Mouse (Mus musculus): ENCODE measurements around the gene AA467197. TPM values are rescaled to one million over a fixed set of nuclear protein-coding genes. Genes with fewer than 3 reads are reported as not detected.

AA467197 gene
- 6.0 and 6.8 TPM in 2 replicates for polyA plus RNA-seq (2015; fragmentation: Nextera tagmentation; extraction: Ambion mirVana)

DNA sequence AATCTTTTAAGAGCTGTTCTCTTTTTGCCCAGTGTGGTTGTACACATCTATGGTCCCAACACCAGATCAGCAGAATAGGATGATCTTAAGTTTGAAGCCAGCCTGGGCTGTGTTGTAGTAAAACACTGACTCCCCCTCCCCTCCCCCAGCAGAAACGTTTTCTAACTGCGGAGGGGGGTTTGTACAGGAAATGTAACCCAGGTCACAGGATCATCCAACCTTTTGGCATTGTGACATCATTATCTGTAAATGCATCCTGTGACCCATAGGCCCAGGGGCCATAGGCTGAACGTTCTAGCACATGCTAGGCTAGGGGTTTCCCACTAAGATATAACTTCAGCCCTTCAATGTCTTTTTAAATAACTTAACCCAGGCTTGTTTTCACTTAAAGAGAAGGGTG, at the start of gene AA467197:
Gene AA467197, plus strand, starts transcription at position 301 of the 400 bp plus-strand sequence.
- no peak for ATAC-seq
- Histone ChIP-seq H3K4me2 (ENCODE audit: low read depth, low read length) (peak within 1 kb of the TSS; percentile 62), H3K9me3 (ENCODE audit: low read length) (no peaks in the 10 kb centered on the region), H3K36me3 (replicated peaks; ENCODE audit: insufficient read depth, low read length) (peaks cover 9% of the 10 kb centered on the region; the same call in 1 of the 2 replicates), H3K27me3 (ENCODE audit: insufficient read depth, low read length) (peaks cover 13% of the 10 kb centered on the region; the same call in 1 of the 2 replicates), H3K27ac (ENCODE audit: low read depth) (no peak within 1 kb of the TSS), H3K4me3 (ENCODE audit: low read depth, low read length) (peak within 1 kb of the TSS; percentile 42), H3K4me1 (ENCODE audit: insufficient read depth) (peaks cover 1% of the 10 kb centered on the region), H3K9ac (replicated peaks) (no peak within 1 kb of the TSS)
- TF ChIP-seq EP300 (IDR thresholded peaks at IDR 0.05; ENCODE audit: low read depth): no peak
- TF ChIP-seq CTCF (IDR thresholded peaks at IDR 0.05; ENCODE audit: low read depth): no peak
- WGBS (ENCODE audit: insufficient replicate concordance): 53% methylated on average over 3 of the region's 3 CpGs
- DNase-seq: no peak

DNA sequence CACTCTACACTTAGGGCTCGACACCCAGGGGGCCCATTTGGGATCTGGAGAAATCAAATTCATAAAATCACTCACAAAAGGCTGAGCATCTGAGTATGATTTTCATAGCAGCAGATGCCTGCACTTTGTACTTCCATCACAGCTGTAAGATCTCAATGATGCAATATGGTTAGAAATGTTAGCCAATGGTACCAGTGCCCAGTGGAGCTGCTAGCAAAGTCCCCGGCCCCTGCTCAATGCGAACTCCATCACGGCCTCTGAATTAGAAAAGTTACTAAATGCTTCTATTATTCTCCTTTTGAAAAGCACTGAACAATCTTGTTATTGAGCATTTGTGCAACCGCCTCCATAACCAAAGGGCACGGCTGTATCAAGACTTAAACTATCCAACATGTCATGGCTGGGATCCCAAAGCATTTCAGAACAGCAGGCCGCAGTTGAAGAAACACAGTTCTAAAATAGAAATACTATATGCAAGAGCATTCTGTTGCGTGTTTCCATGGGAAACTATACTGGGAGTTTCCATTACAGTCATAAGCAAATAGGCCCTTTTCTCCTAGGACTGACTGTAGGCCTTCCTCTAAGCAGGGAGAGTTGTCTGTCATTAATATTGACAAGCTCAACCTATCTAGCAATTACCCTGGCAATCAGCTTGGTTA, 48.8 kb upstream of the AA467197 start:
- no peak for DNase-seq
- no peaks in the 10 kb centered on the region for H3K9me3 ChIP-seq (ENCODE audit: low read length)
- H3K27ac ChIP-seq (ENCODE audit: low read depth): no peak overlapping the region
- WGBS (ENCODE audit: insufficient replicate concordance): 85% methylated on average over 8 of the region's 8 CpGs
- H3K4me1 ChIP-seq (ENCODE audit: insufficient read depth): no peaks in the 10 kb centered on the region
- no peaks in the 10 kb centered on the region for H3K27me3 ChIP-seq (ENCODE audit: insufficient read depth, low read length)
- no peak for ATAC-seq
- H3K4me2 ChIP-seq (ENCODE audit: low read depth, low read length): no peak overlapping the region
- no peak for TF ChIP-seq EP300 (IDR thresholded peaks at IDR 0.05; ENCODE audit: low read depth)
- no peak for TF ChIP-seq CTCF (IDR thresholded peaks at IDR 0.05; ENCODE audit: low read depth)
- no peaks in the 10 kb centered on the region for H3K36me3 ChIP-seq (replicated peaks; ENCODE audit: insufficient read depth, low read length)
- no peak overlapping the region for H3K9ac ChIP-seq (replicated peaks)
- no peak overlapping the region for H3K4me3 ChIP-seq (ENCODE audit: low read depth, low read length)

DNA sequence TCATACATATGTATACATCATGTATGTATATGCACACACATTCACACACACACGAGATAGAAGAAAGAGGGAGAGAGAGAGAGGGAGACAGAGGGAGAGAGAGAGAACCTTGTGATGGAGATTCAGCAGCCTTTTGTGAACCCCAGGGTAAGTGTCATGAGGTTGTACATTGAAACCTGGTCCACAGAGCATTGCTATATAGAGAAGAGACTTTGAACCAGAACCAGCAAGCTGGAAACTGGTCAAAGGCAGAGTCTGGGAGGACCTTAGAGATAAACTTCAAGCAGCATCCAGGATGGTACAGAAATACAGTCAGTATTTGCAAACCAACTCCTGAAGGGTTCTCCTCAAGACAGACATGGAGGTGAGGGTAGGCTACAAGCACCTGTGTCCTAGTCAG, 46.4 kb upstream of the AA467197 start:
- H3K4me2 ChIP-seq (ENCODE audit: low read depth, low read length): no peak overlapping the region
- H3K9me3 ChIP-seq (ENCODE audit: low read length): no peaks in the 10 kb centered on the region
- no peaks in the 10 kb centered on the region for H3K36me3 ChIP-seq (replicated peaks; ENCODE audit: insufficient read depth, low read length)
- no peak overlapping the region for H3K4me3 ChIP-seq (ENCODE audit: low read depth, low read length)
- WGBS (ENCODE audit: insufficient replicate concordance): 76% methylated on average over 1 of the region's 1 CpGs
- H3K9ac ChIP-seq (replicated peaks): no peak overlapping the region
- H3K27ac ChIP-seq (ENCODE audit: low read depth): no peak overlapping the region
- no peaks in the 10 kb centered on the region for H3K27me3 ChIP-seq (ENCODE audit: insufficient read depth, low read length)
- TF ChIP-seq EP300 (IDR thresholded peaks at IDR 0.05; ENCODE audit: low read depth) (no peak), CTCF (IDR thresholded peaks at IDR 0.05; ENCODE audit: low read depth) (no peak)
- no peak for ATAC-seq
- no peaks in the 10 kb centered on the region for H3K4me1 ChIP-seq (ENCODE audit: insufficient read depth)
- DNase-seq: no peak

DNA sequence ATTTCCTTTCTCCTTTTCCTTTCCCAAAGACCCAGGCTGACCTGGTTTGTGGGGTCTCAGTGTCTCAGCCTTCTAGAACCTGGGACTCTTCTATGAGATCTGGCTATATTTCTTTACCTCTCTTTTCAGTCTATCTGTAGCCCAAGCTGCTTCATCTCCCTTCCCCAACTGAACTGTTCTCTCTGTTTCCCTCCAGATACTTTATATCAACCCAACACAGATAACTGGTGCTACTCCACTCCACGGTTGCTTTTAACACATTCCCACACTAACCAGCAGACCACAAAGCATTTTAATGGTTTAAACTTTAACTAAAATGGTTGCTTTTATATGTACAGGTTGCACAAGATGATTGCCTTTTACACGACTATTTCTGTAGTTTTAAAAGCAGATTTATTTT, 45.6 kb upstream of the AA467197 start:
- TF ChIP-seq EP300 (IDR thresholded peaks at IDR 0.05; ENCODE audit: low read depth) (peak; percentile 65; the same call in 1 of the 2 replicates), CTCF (IDR thresholded peaks at IDR 0.05; ENCODE audit: low read depth) (no peak)

DNA sequence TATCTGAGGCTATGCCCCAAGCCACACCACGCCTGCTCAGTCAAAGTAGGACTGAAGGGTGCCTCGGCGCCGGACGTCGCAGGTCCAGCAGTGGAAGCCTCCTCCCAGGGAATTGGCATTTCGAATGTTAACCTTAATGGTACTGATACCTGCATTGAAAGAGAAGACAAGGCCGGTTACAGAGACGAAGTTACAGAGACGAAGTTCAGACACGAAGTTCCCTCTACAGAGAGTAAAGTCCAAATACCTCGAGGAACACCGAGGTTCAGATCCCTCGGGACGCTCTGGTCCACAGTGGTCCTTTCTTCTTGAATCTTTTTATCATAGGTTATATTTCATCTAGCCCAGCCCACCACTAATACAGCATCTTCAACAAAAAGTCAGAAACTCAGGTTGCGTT, 41.3 kb upstream of the AA467197 start:
- no peak overlapping the region for H3K9ac ChIP-seq (replicated peaks)
- no peaks in the 10 kb centered on the region for H3K36me3 ChIP-seq (replicated peaks; ENCODE audit: insufficient read depth, low read length)
- no peak overlapping the region for H3K4me2 ChIP-seq (ENCODE audit: low read depth, low read length)
- H3K9me3 ChIP-seq (ENCODE audit: low read length): no peaks in the 10 kb centered on the region
- no peak for DNase-seq
- H3K4me3 ChIP-seq (ENCODE audit: low read depth, low read length): no peak overlapping the region
- H3K27ac ChIP-seq (ENCODE audit: low read depth): no peak overlapping the region
- H3K27me3 ChIP-seq (ENCODE audit: insufficient read depth, low read length): no peaks in the 10 kb centered on the region
- TF ChIP-seq EP300 (IDR thresholded peaks at IDR 0.05; ENCODE audit: low read depth): no peak
- TF ChIP-seq CTCF (IDR thresholded peaks at IDR 0.05; ENCODE audit: low read depth): no peak
- no peak for ATAC-seq
- H3K4me1 ChIP-seq (ENCODE audit: insufficient read depth): no peaks in the 10 kb centered on the region
- 87% methylated on average over 16 of the region's 16 CpGs for WGBS (ENCODE audit: insufficient replicate concordance)

More for the DNA sequence above, 45.6 kb upstream of the AA467197 start:
- no peak overlapping the region for H3K4me3 ChIP-seq (ENCODE audit: low read depth, low read length)
- no peaks in the 10 kb centered on the region for H3K4me1 ChIP-seq (ENCODE audit: insufficient read depth)
- no peak overlapping the region for H3K27ac ChIP-seq (ENCODE audit: low read depth)
- H3K9me3 ChIP-seq (ENCODE audit: low read length): no peaks in the 10 kb centered on the region
- DNase-seq (no peak), ATAC-seq (no peak)
- no peaks in the 10 kb centered on the region for H3K27me3 ChIP-seq (ENCODE audit: insufficient read depth, low read length)
- WGBS (ENCODE audit: insufficient replicate concordance): 37% methylated on average over 2 of the region's 2 CpGs
- H3K9ac ChIP-seq (replicated peaks): no peak overlapping the region
- no peaks in the 10 kb centered on the region for H3K36me3 ChIP-seq (replicated peaks; ENCODE audit: insufficient read depth, low read length)
- no peak overlapping the region for H3K4me2 ChIP-seq (ENCODE audit: low read depth, low read length)

DNA sequence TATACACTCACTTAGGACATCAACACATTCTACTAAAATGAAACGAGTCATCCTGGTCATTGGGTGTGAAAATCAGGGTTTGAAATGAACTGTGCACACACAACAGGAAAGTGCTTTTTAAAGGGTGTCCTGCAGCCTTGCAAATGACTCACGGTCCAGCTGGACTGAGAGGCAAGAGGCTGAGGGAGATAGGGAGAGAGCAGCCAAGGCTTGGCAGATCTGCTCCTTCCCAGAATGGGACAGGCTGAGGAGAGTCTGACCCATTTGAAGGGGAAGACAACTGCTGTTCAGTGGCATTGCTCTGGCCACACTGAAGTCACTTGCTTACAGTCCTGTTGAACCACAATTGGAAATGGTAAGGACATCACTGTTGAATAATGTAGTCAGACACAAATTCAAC, 37.0 kb upstream of the AA467197 start:
- Histone ChIP-seq H3K4me2 (ENCODE audit: low read depth, low read length) (no peak overlapping the region), H3K27ac (ENCODE audit: low read depth) (no peak overlapping the region), H3K36me3 (replicated peaks; ENCODE audit: insufficient read depth, low read length) (no peaks in the 10 kb centered on the region), H3K4me1 (ENCODE audit: insufficient read depth) (no peaks in the 10 kb centered on the region), H3K9ac (replicated peaks) (no peak overlapping the region), H3K9me3 (ENCODE audit: low read length) (no peaks in the 10 kb centered on the region), H3K4me3 (ENCODE audit: low read depth, low read length) (no peak overlapping the region), H3K27me3 (ENCODE audit: insufficient read depth, low read length) (no peaks in the 10 kb centered on the region)
- 70% methylated on average over 2 of the region's 2 CpGs for WGBS (ENCODE audit: insufficient replicate concordance)
- ATAC-seq (no peak), DNase-seq (no peak)
- TF ChIP-seq EP300 (IDR thresholded peaks at IDR 0.05; ENCODE audit: low read depth): no peak
- no peak for TF ChIP-seq CTCF (IDR thresholded peaks at IDR 0.05; ENCODE audit: low read depth)

All from liver, postnatal 0 days (tissue).